Mouse (Mus musculus) C2C12 (cell line): ENCODE measurements around the gene Shmt2. TPM values are rescaled to one million over a fixed set of nuclear protein-coding genes. Genes with fewer than 3 reads are reported as not detected.
A peak's percentile ranks its signal among the peaks of the same experiment; 100 is the strongest.

ENCODE experiments used
- H3K27me3 ChIP-seq: one replicate; pipeline ENCODE4 v1.6.1; 2011; ENCODE audit not compliant: control insufficient read depth, insufficient read depth, insufficient read length
- H3K36me3 ChIP-seq: one replicate; pipeline ENCODE4 v1.6.1; 2011; ENCODE audit not compliant: control insufficient read depth, insufficient read depth
- H3K4me3 ChIP-seq: one replicate; pipeline ENCODE4 v1.5.1; 2011; ENCODE audit warnings: mild to moderate bottlenecking, control low read depth; ENCODE audit not compliant: poor library complexity, insufficient read depth, severe bottlenecking
- H3K79me2 ChIP-seq: one replicate; pipeline ENCODE4 v1.6.1; 2011; ENCODE audit not compliant: control insufficient read depth, insufficient read depth
- H3K79me3 ChIP-seq: one replicate; pipeline ENCODE4 v1.6.1; 2011; ENCODE audit warnings: low read depth, control low read depth
- H3ac ChIP-seq: one replicate; pipeline ENCODE3; 2011; ENCODE audit warnings: low read depth; ENCODE audit not compliant: control insufficient read depth, insufficient read length
- CEBPB ChIP-seq: IDR thresholded peaks from one replicate; pipeline ENCODE4 v1.6.1; 2011; ENCODE audit warnings: low read depth, mild to moderate bottlenecking, control low read depth, moderate library complexity
- CTCF ChIP-seq: IDR thresholded peaks from one replicate; pipeline ENCODE4 v1.5.1; 2011; ENCODE audit not compliant: control insufficient read depth, insufficient read depth, insufficient read length
- FOSL1 ChIP-seq: IDR thresholded peaks from one replicate; pipeline ENCODE4 v1.8.0; 2011; ENCODE audit warnings: mild to moderate bottlenecking, low read length; ENCODE audit not compliant: poor library complexity, insufficient read depth, severe bottlenecking
- MAX ChIP-seq: IDR thresholded peaks from one replicate; pipeline ENCODE4 v1.6.1; 2011; ENCODE audit warnings: mild to moderate bottlenecking, control low read depth
- MYOD1 ChIP-seq: IDR thresholded peaks from one replicate; pipeline ENCODE4 v1.6.1; 2011; ENCODE audit warnings: low read depth; ENCODE audit not compliant: control insufficient read depth, insufficient read length
- MYOG ChIP-seq: IDR thresholded peaks from one replicate; pipeline ENCODE4 v1.6.1; 2011; ENCODE audit not compliant: control insufficient read depth, insufficient read length; ENCODE audit errors: extremely low read depth
- USF1 ChIP-seq: IDR thresholded peaks from one replicate; pipeline ENCODE4 v1.6.1; 2011; ENCODE audit warnings: low read depth, mild to moderate bottlenecking, control low read depth, moderate library complexity
- polyA plus RNA-seq: library from polyadenylated mRNA; unstranded; fragments of >200 nt; fragmentation: generic; extraction: Trizol; gene quantifications from one replicate; pipeline ENCODE4 v1.2.1, GENCODE M21; 2012; ENCODE audit warnings: missing spikeins

Gene Shmt2
- polyA plus RNA-seq, 1 experiment, result 340 TPM

DNA sequence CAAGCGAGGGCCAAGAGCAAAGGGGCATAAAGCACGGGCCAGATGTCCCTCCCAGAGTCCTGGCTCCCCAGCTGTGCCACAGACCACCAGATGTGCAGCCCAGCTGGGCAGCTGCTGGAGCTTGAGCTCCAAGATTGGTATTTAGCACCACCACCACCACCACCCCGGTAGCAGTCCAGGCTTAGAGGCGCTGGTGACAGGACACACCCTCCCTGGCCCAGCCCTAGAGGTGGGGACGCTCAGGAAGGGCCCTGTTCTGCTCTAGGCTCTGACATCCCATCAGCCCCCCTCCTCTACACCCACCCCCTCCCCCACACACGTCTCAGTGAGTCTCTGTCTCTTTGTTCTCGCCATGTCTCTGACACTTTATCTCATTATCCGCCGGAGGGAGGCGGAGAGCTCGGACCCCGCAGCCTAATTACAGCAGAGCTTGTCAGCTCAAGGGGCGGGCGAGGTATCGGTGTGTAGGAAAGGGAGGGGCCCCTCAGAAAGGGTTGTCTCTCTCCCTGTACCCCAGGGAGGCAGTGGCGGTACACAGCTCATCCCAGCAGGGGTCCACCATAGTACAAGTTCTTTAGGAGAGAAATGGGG is 8.6 kb downstream of the Shmt2 start:
- Histone ChIP-seq H3K27me3 (no peaks in the 10 kb centered on the region), H3K79me3 (no peaks in the 10 kb centered on the region), H3K79me2 (no peaks in the 10 kb centered on the region), H3ac (peak overlapping the region; percentile 25), H3K4me3 (no peak overlapping the region), H3K36me3 (peaks cover 18% of the 10 kb centered on the region)
- TF ChIP-seq MYOG (no peak), MYOD1 (no peak), CTCF (no peak), CEBPB (no peak), USF1 (no peak), FOSL1 (no peak), MAX (no peak)

DNA sequence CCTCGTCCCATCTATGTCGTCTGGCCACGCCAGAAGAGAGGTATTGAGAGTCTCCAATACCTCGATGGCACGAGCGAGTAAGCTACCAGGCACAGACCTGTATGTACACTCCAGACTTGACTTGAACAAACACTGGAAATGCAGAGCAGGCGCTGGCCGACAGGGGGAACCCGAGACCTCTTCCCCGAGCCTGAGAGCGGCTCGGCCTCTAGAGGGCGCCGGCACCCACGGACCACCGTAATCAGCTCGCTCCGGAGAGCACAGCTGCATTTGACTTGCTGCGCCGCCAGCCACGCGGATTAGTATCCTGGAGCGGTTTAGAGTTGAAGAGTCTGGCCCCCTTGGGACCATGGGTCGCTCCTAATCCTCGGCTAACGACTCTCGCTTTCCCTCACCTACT is 9.4 kb downstream of the Shmt2 start:
- H3ac ChIP-seq, result no peak overlapping the region
- no peaks in the 10 kb centered on the region for H3K27me3 ChIP-seq
- H3K79me3 ChIP-seq, result no peaks in the 10 kb centered on the region
- no peak for TF ChIP-seq MYOG
- TF ChIP-seq FOSL1, result no peak
- peak; percentile 100 for TF ChIP-seq CTCF
- TF ChIP-seq MAX, result peak; percentile 45
- TF ChIP-seq CEBPB, result no peak
- no peak for TF ChIP-seq USF1
- peak; percentile 43 for TF ChIP-seq MYOD1
- peaks cover 10% of the 10 kb centered on the region for H3K36me3 ChIP-seq
- H3K4me3 ChIP-seq, result no peak overlapping the region
- H3K79me2 ChIP-seq, result no peaks in the 10 kb centered on the region

DNA sequence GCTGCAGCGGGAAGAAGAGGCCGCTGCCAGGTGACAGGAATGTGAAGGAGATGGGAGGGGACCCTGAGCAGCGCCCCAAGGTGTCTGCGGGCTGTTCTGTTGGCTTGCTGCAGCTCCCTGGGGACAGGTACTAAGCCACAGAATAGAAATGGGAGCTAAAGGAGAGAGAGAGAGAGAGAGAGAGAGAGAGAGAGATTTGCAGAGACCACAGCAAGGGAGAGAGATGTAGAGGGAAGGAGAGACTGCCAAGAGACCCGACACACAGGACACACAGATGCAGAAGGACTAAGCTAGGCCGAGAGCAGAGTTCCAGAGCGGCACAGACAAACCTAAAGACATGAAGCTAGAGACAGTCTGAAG is 10.0 kb downstream of the Shmt2 start:
- H3K79me2 ChIP-seq, result no peaks in the 10 kb centered on the region
- no peaks in the 10 kb centered on the region for H3K27me3 ChIP-seq
- H3K79me3 ChIP-seq, result no peaks in the 10 kb centered on the region
- H3K4me3 ChIP-seq, result peak overlapping the region; percentile 31
- peaks cover 5% of the 10 kb centered on the region for H3K36me3 ChIP-seq
- H3ac ChIP-seq, result peak overlapping the region; percentile 81
- TF ChIP-seq FOSL1, result no peak
- no peak for TF ChIP-seq CEBPB
- TF ChIP-seq MYOD1, result no peak
- TF ChIP-seq CTCF, result no peak
- no peak for TF ChIP-seq MYOG
- no peak for TF ChIP-seq USF1
- no peak for TF ChIP-seq MAX

DNA sequence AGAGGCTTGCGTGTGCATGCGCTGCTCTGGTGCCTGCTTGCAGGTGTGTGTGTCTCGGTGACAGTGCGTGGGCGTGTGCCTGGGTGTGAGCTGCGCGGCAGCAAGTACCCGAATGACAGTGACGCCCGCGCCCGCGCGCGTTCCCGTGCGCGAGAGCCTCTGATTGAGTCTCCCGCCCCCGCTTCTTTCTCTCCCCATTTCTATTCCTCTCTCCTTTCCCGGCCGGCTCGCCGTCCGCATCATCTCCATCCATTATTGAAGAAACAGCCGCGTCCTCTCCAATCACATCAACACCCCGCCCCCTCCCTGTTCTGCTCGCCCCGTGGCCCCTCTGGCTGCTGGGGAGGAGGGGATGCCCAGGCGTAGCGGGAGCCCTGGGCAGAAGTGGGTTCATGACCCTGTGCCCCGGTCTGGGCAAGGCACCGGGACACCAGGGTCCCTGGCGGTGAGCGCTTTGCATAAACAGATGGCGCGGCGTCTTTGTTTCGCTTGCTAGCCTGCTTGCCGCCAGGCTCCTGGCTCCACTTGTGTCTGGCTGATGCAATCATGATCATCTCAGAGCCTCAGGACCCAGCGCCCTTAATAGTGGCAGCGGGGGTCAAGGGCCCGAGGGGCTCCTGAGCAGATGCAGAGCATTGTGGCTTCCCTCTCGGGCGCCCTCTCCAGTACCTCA is 10.5 kb downstream of the Shmt2 start:
- H3K4me3 ChIP-seq, result peak overlapping the region; percentile 31
- TF ChIP-seq CTCF (no peak), MYOD1 (no peak), FOSL1 (no peak), MYOG (no peak)
- H3K27me3 ChIP-seq, result no peaks in the 10 kb centered on the region
- peaks cover under 1% of the 10 kb centered on the region for H3K36me3 ChIP-seq
- no peaks in the 10 kb centered on the region for H3K79me3 ChIP-seq
- H3ac ChIP-seq, result peak overlapping the region; percentile 81
- no peaks in the 10 kb centered on the region for H3K79me2 ChIP-seq

DNA sequence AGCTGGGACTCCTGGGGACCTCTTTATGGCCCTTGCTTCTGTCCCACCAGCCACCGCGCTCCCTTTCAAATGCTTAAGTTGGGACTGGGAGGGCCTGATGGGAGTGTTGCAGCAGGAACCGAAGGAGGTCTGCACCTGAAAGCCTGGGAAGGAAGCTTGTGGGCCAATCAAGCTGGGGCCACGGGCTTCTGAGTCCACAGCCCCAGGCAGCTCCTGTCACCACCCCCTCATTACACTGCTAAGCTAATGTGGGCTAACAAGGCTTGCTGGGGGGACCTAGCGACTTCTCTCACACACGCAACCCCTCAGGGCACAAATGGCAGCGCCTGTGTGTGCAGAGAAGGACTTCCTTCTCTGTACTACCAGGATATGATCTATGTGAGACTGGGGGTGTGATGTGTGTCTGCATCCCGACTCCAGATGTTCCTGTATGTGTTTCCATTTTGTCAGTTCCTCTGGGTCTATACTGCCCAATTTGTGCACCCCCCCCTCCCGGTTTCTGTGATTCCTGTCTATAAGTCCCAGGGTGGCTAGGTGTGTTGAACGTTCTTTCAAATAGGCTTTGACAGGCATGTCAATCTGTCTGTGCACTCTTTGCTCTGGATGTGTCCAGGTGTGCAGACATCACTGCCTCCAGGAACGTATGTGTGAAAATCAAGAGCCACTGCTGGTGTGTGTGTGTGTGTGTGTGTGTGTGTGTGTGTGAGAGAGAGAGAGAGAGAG is 11.2 kb downstream of the Shmt2 start:
- Histone ChIP-seq H3K4me3 (peak overlapping the region; percentile 31), H3K27me3 (no peaks in the 10 kb centered on the region), H3ac (no peak overlapping the region), H3K36me3 (no peaks in the 10 kb centered on the region), H3K79me3 (no peaks in the 10 kb centered on the region), H3K79me2 (no peaks in the 10 kb centered on the region)
- no peak for TF ChIP-seq FOSL1
